Mouse (Mus musculus) hindbrain, embryonic 14.5 days (tissue): ENCODE results near the gene Amacr. TPM values are rescaled to one million over a fixed set of nuclear protein-coding genes. Genes with fewer than 3 reads are reported as not detected.

ENCODE experiments used
- ATAC-seq: fragments of 200-750 bp; cut with Nextera tagmentation; 2 replicates; pipeline ENCODE4 v1.8.0; 2017; ENCODE audit warnings: moderate number of reproducible peaks, mild to moderate bottlenecking, moderate TSS enrichment, moderate library complexity; ENCODE audit not compliant: low FRiP score
- DNase-seq: peaks from one replicate; pipeline ENCODE4 v3.0.0-alpha.2; 2015; ENCODE audit warnings: low spot score
- H3K27ac ChIP-seq: fragments of 300-500 bp; sonication (generic); 2 replicates; pipeline ENCODE4 v1.5.1; 2014; ENCODE audit warnings: mild to moderate bottlenecking, moderate library complexity
- H3K27me3 ChIP-seq: fragments of 300-500 bp; sonication (generic); 2 replicates; pipeline ENCODE4 v1.6.1; 2014; ENCODE audit warnings: mild to moderate bottlenecking, low read length, mixed read lengths; ENCODE audit not compliant: control insufficient read depth, insufficient read depth
- H3K36me3 ChIP-seq: fragments of 300-500 bp; sonication (generic); replicated peaks from 2 replicates; pipeline ENCODE4 v1.6.1; 2014; ENCODE audit not compliant: control insufficient read depth, insufficient read depth
- H3K4me1 ChIP-seq: fragments of 300-500 bp; sonication (generic); replicated peaks from 2 replicates; pipeline ENCODE4 v1.6.1; 2014; ENCODE audit warnings: antibody characterized with exemption, low read length, mixed read lengths; ENCODE audit not compliant: control insufficient read depth, insufficient read depth
- H3K4me2 ChIP-seq: fragments of 300-500 bp; sonication (generic); replicated peaks from 2 replicates; pipeline ENCODE4 v1.6.1; 2014; ENCODE audit warnings: mild to moderate bottlenecking, moderate library complexity
- H3K4me3 ChIP-seq: fragments of 300-500 bp; sonication (generic); replicated peaks from 2 replicates; pipeline ENCODE4 v1.5.1; 2014; ENCODE audit warnings: mild to moderate bottlenecking, low read length
- H3K9ac ChIP-seq: fragments of 300-500 bp; sonication (generic); 2 replicates; pipeline ENCODE4 v1.6.1; 2014
- H3K9me3 ChIP-seq: fragments of 300-500 bp; sonication (generic); 2 replicates; pipeline ENCODE4 v1.6.1; 2016; ENCODE audit warnings: low read length; ENCODE audit not compliant: control insufficient read depth
- WGBS: fragments of 180-500 bp; shearing (Covaris S2); extraction: QIAGEN DNeasy Blood & Tissue Kit; methylation state at CpG from one replicate; pipeline ENCODE4 v1.1.7; 2014; 5-methylcytosine and 5-hydroxymethylcytosine counted together
- polyA plus RNA-seq: library from polyadenylated mRNA; unstranded; fragments of >200 nt; fragmentation: Nextera tagmentation; extraction: Ambion mirVana; gene quantifications from 2 replicates; pipeline ENCODE4 v1.2.1, GENCODE M21; 2014

The Amacr gene
- 16.6 and 16.7 TPM in 2 replicates for polyA plus RNA-seq

- Histone ChIP-seq H3K4me3 (peak within 1 kb of the TSS; percentile 55), H3K4me2 (peak within 1 kb of the TSS; percentile 64), H3K36me3 (no peaks in the 10 kb centered on the region), H3K9ac (peak within 1 kb of the TSS; percentile 73), H3K27me3 (no peaks in the 10 kb centered on the region), H3K4me1 (no peaks in the 10 kb centered on the region), H3K9me3 (no peaks in the 10 kb centered on the region), H3K27ac (peak within 1 kb of the TSS; percentile 85)
- peak; percentile 90 for DNase-seq
- ATAC-seq = peak; percentile 100
- under 1% methylated on average over 52 of the region's 52 CpGs for WGBS
Measured at GRCm38 (mm10) chr15:10981377-10982063, at the start of gene Amacr. TSS of gene Amacr (plus strand) at chr15:10981756.

- H3K27ac ChIP-seq = no peak overlapping the region
Measured at GRCm38 (mm10) chr15:10933930-10934329, 47.6 kb upstream of the Amacr start.

GRCm38 (mm10) chr15:10940148-10941108, 41.1 kb upstream of the Amacr start:
- no peaks in the 10 kb centered on the region for H3K36me3 ChIP-seq
- H3K27ac ChIP-seq = no peak overlapping the region
- H3K9ac ChIP-seq = no peak overlapping the region
- ATAC-seq = no peak
- H3K4me2 ChIP-seq = no peak overlapping the region
- H3K4me3 ChIP-seq = no peak overlapping the region
- H3K4me1 ChIP-seq = no peaks in the 10 kb centered on the region
- DNase-seq = no peak
- 84% methylated on average over 15 of the region's 15 CpGs for WGBS
- no peaks in the 10 kb centered on the region for H3K27me3 ChIP-seq
- H3K9me3 ChIP-seq = no peaks in the 10 kb centered on the region

More at GRCm38 (mm10) chr15:10933930-10934329, 47.6 kb upstream of the Amacr start:
- 90% methylated on average over 1 of the region's 1 CpGs for WGBS
- Histone ChIP-seq H3K9me3 (no peaks in the 10 kb centered on the region), H3K9ac (no peak overlapping the region), H3K4me1 (no peaks in the 10 kb centered on the region), H3K4me3 (no peak overlapping the region), H3K4me2 (no peak overlapping the region), H3K36me3 (no peaks in the 10 kb centered on the region), H3K27me3 (no peaks in the 10 kb centered on the region)
- DNase-seq = no peak
- ATAC-seq = no peak

GRCm38 (mm10) chr15:10941901-10942300, 39.7 kb upstream of the Amacr start:
- Histone ChIP-seq H3K4me2 (no peak overlapping the region), H3K9me3 (no peaks in the 10 kb centered on the region), H3K4me3 (no peak overlapping the region), H3K36me3 (no peaks in the 10 kb centered on the region), H3K27ac (no peak overlapping the region), H3K27me3 (no peaks in the 10 kb centered on the region), H3K9ac (no peak overlapping the region), H3K4me1 (no peaks in the 10 kb centered on the region)
- DNase-seq (no peak), ATAC-seq (no peak)
- 74% methylated on average over 6 of the region's 6 CpGs for WGBS

- Histone ChIP-seq H3K4me1 (peaks cover 5% of the 10 kb centered on the region; the same call in 1 of the 2 replicates), H3K4me3 (no peak overlapping the region), H3K36me3 (no peaks in the 10 kb centered on the region), H3K4me2 (no peak overlapping the region), H3K27ac (no peak overlapping the region), H3K9me3 (no peaks in the 10 kb centered on the region), H3K9ac (no peak overlapping the region), H3K27me3 (no peaks in the 10 kb centered on the region)
- no peak for DNase-seq
- WGBS = 86% methylated on average over 1 of the region's 1 CpGs
- no peak for ATAC-seq
Measured at GRCm38 (mm10) chr15:10947852-10948251, 33.7 kb upstream of the Amacr start.

- Histone ChIP-seq H3K4me3 (0 out of 2 replicates have a peak within 1 kb of the TSS, but pooled peaks have one; percentile 1), H3K4me2 (peak within 1 kb of the TSS; percentile 42), H3K4me1 (peaks cover 5% of the 10 kb centered on the region; the same call in 1 of the 2 replicates), H3K9me3 (no peaks in the 10 kb centered on the region), H3K36me3 (no peaks in the 10 kb centered on the region), H3K9ac (no peak within 1 kb of the TSS), H3K27me3 (no peaks in the 10 kb centered on the region), H3K27ac (peak within 1 kb of the TSS; percentile 4; the same call in 1 of the 2 replicates)
- 58% methylated on average over 23 of the region's 23 CpGs for WGBS
- ATAC-seq (peak; percentile 66), DNase-seq (no peak)
Measured at GRCm38 (mm10) chr15:10951951-10952759, 29.4 kb upstream of the Amacr start, which contains the start of gene C1qtnf3. TSS of gene C1qtnf3 (plus strand) at chr15:10952332.

GRCm38 (mm10) chr15:10952760-10953305, 28.7 kb upstream of the Amacr start:
- Histone ChIP-seq H3K9me3 (no peaks in the 10 kb centered on the region), H3K9ac (no peak overlapping the region), H3K36me3 (no peaks in the 10 kb centered on the region), H3K27ac (no peak overlapping the region; the same call in 1 of the 2 replicates), H3K4me1 (peaks cover 5% of the 10 kb centered on the region; the same call in 1 of the 2 replicates), H3K4me2 (peak overlapping the region; percentile 42), H3K27me3 (no peaks in the 10 kb centered on the region), H3K4me3 (no peak overlapping the region)
- ATAC-seq (no peak), DNase-seq (peak; percentile 27)
- WGBS = 32% methylated on average over 4 of the region's 4 CpGs

GRCm38 (mm10) chr15:10953465-10953864, 28.1 kb upstream of the Amacr start:
- no peaks in the 10 kb centered on the region for H3K36me3 ChIP-seq
- ATAC-seq (no peak), DNase-seq (no peak)
- no peak overlapping the region for H3K27ac ChIP-seq
- no peak overlapping the region for H3K9ac ChIP-seq
- no peak overlapping the region for H3K4me2 ChIP-seq
- H3K27me3 ChIP-seq = no peaks in the 10 kb centered on the region
- H3K9me3 ChIP-seq = no peaks in the 10 kb centered on the region
- H3K4me1 ChIP-seq = peaks cover 5% of the 10 kb centered on the region; the same call in 1 of the 2 replicates
- WGBS = 84% methylated on average over 1 of the region's 1 CpGs
- no peak overlapping the region for H3K4me3 ChIP-seq
